Mouse (Mus musculus) limb, embryonic 14.5 days (tissue): ENCODE measurements at regions not wholly inside any gene's neighbourhood (a gene's known extent, or its start where the extent isn't known, plus 50 kb on each side); places are given as distances from the start of the nearest gene placed in this dataset.

ENCODE experiments used
- ATAC-seq: fragments of 200-750 bp; cut with Nextera tagmentation; 2 replicates; pipeline ENCODE4 v1.8.0; 2017; ENCODE audit warnings: low read depth, moderate number of reproducible peaks, moderate TSS enrichment; ENCODE audit not compliant: low FRiP score
- DNase-seq: peaks from one replicate; pipeline ENCODE4 v3.0.0-alpha.2; 2015; ENCODE audit warnings: low spot score
- H3K27ac ChIP-seq: fragments of 300-500 bp; sonication (generic); replicated peaks from 2 replicates; pipeline ENCODE4 v1.5.1; 2014; ENCODE audit warnings: low read depth, mild to moderate bottlenecking, low read length, moderate library complexity, mixed read lengths
- H3K27me3 ChIP-seq: fragments of 300-500 bp; sonication (generic); 2 replicates; pipeline ENCODE4 v1.6.1; 2014; ENCODE audit warnings: low read length, mixed read lengths; ENCODE audit not compliant: control insufficient read depth, insufficient read depth
- H3K36me3 ChIP-seq: fragments of 300-500 bp; sonication (generic); 2 replicates; pipeline ENCODE4 v1.6.1; 2014; ENCODE audit warnings: mild to moderate bottlenecking, low read length, moderate library complexity, mixed read lengths; ENCODE audit not compliant: control insufficient read depth, insufficient read depth
- H3K4me1 ChIP-seq: fragments of 300-500 bp; sonication (generic); 2 replicates; pipeline ENCODE4 v1.6.1; 2014; ENCODE audit warnings: antibody characterized with exemption, low read length, mixed read lengths; ENCODE audit not compliant: control insufficient read depth, insufficient read depth
- H3K4me2 ChIP-seq: fragments of 300-500 bp; sonication (generic); replicated peaks from 2 replicates; pipeline ENCODE4 v1.6.1; 2014; ENCODE audit warnings: low read depth, mild to moderate bottlenecking, low read length, moderate library complexity; ENCODE audit not compliant: severe bottlenecking
- H3K4me3 ChIP-seq: fragments of 300-500 bp; sonication (generic); replicated peaks from 2 replicates; pipeline ENCODE4 v1.5.1; 2014; ENCODE audit warnings: low read length
- H3K9ac ChIP-seq: fragments of 300-500 bp; sonication (generic); 2 replicates; pipeline ENCODE4 v1.6.1; 2014; ENCODE audit warnings: mild to moderate bottlenecking, low read depth, low read length, moderate library complexity; ENCODE audit not compliant: severe bottlenecking
- H3K9me3 ChIP-seq: fragments of 300-500 bp; sonication (generic); 2 replicates; pipeline ENCODE4 v1.6.1; 2016; ENCODE audit warnings: low read length; ENCODE audit not compliant: control insufficient read depth
- POLR2A ChIP-seq: fragments of 200-500 bp; IDR thresholded peaks from 2 replicates; pipeline ENCODE4 v1.8.0; 2012; ENCODE audit warnings: inconsistent platforms, mild to moderate bottlenecking, moderate library complexity, borderline replicate concordance; ENCODE audit not compliant: insufficient read depth, insufficient read length; ENCODE audit errors: extremely low read depth
- WGBS: fragments of 180-500 bp; shearing (Covaris S2); extraction: QIAGEN DNeasy Blood & Tissue Kit; methylation state at CpG from one replicate; pipeline ENCODE4 v1.1.7; 2014; 5-methylcytosine and 5-hydroxymethylcytosine counted together

DNA sequence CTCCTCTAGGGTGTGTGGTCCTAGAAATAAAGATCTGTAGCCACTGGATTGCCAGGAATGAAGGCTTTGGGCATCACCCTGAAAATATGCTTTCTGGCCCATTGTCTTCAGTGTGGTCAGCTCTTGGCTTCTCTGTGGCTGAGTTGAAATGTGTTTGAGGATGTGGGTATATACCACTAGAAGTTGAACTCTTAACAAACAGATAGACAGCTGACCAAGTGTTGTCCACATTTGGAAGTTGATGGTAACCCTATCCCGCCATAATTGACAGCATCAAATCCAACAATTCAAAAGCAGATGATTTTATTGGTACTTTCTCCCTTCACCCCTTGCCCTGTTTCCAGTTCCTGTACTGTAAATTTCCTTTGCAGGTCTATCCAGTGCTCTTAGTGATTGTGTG lies 448.7 kb downstream of the Fgf9 start:
- Histone ChIP-seq H3K36me3 (no peaks in the 10 kb centered on the region), H3K9me3 (no peaks in the 10 kb centered on the region), H3K4me3 (no peak overlapping the region), H3K4me1 (no peaks in the 10 kb centered on the region), H3K27me3 (no peaks in the 10 kb centered on the region), H3K4me2 (no peak overlapping the region), H3K9ac (no peak overlapping the region), H3K27ac (no peak overlapping the region)
- 72% methylated on average over 1 of the region's 1 CpGs for WGBS
- no peak for ATAC-seq
- TF ChIP-seq POLR2A, result no peak
- no peak for DNase-seq

DNA sequence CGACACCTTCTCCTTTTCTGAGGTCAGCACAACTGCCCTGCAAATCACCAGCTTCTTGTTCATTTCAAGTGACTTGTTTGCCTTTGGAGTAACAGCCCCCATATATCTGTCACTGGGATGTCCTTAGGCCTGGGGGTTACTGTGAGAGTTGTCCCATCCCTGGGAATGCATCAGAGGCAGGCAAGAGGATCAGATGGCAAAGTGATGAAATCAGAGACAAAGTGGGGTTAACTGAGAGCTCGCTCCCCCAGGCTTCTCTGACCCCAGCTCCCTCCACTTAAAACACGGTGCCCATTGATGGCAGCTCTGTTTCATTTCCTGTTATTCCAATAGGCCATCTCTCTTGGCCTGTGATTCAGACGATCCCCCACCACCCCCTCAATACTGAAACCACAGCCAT lies 446.2 kb downstream of the Fgf9 start:
- Histone ChIP-seq H3K4me2 (no peak overlapping the region), H3K4me3 (no peak overlapping the region), H3K36me3 (no peaks in the 10 kb centered on the region), H3K27ac (no peak overlapping the region), H3K27me3 (no peaks in the 10 kb centered on the region), H3K9me3 (no peaks in the 10 kb centered on the region), H3K9ac (no peak overlapping the region), H3K4me1 (peaks cover 2% of the 10 kb centered on the region; the same call in 1 of the 2 replicates)
- TF ChIP-seq POLR2A, result no peak
- ATAC-seq (no peak), DNase-seq (no peak)
- 14% methylated on average over 4 of the region's 4 CpGs for WGBS

DNA sequence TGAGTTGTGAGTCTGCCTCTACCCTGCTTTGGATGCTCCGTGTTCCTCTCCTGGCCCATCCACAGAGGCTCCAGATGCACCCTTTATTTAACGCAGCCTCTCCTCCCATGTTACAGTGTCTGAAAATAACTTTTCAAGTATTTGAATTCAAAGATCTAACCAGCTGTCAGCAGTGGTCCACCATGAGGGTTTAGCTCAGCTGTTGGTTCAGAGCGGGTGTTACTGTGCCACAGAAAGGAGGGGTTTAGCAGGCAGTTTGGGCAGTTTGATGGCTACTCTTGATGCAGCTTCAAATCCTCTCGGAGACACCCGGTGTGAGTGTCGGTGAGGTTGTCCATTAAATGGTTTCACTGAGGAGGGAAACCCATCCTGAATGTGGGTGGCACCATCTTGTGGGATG lies 441.8 kb downstream of the Fgf9 start:
- Histone ChIP-seq H3K36me3 (no peaks in the 10 kb centered on the region), H3K4me1 (peaks cover 9% of the 10 kb centered on the region; the same call in 1 of the 2 replicates), H3K4me2 (no peak overlapping the region), H3K27me3 (no peaks in the 10 kb centered on the region), H3K4me3 (no peak overlapping the region), H3K9ac (no peak overlapping the region), H3K9me3 (no peaks in the 10 kb centered on the region), H3K27ac (no peak overlapping the region)
- DNase-seq (no peak), ATAC-seq (no peak)
- no peak for TF ChIP-seq POLR2A
- 84% methylated on average over 6 of the region's 6 CpGs for WGBS

DNA sequence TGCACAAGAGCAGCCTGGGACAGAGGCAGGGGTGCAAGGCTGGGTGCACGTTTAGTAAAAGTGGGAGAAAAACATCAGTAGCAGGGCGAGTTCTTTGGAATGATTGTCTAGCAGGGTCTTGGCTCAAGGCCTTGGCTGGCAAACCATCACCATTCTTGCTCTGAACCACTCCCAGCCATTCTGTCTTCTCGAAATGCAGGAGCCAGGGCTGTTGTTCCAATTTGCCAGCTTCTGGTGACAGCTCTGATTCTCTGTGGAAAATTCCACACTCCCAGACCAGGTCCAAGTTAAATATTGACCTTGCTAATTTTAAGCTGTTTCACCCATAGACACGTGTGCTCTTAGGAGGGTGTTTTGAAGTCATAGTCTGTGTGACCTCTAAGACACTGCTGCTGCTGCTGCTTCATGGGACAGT lies 441.2 kb downstream of the Fgf9 start:
- H3K4me1 ChIP-seq, result peaks cover 11% of the 10 kb centered on the region; the same call in 1 of the 2 replicates
- H3K36me3 ChIP-seq, result no peaks in the 10 kb centered on the region
- no peak for TF ChIP-seq POLR2A
- H3K27me3 ChIP-seq, result no peaks in the 10 kb centered on the region
- 69% methylated on average over 4 of the region's 4 CpGs for WGBS
- no peak overlapping the region for H3K9ac ChIP-seq
- no peaks in the 10 kb centered on the region for H3K9me3 ChIP-seq
- ATAC-seq (no peak), DNase-seq (no peak)
- no peak overlapping the region for H3K4me2 ChIP-seq
- H3K4me3 ChIP-seq, result no peak overlapping the region
- H3K27ac ChIP-seq, result no peak overlapping the region

DNA sequence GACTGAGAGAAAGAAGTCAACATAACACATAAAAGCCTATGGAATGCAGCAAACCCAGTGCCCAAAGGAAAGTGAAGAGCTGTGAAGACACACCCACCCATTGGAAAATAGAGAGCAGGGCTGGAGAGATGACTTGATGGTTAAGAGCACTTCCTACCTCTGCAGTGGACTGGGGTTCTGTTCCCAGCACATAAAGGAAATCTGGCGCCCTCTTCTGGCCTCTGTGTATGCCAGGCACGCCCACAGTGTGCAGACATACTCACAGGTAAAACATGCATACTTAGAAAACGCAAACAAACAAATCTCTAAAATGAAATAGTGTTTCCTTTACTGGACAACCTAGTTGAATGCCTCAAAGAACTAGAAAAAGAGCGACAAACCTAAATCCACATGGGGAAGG lies 440.4 kb downstream of the Fgf9 start:
- no peak for TF ChIP-seq POLR2A
- Histone ChIP-seq H3K27me3 (no peaks in the 10 kb centered on the region), H3K27ac (no peak overlapping the region), H3K9ac (no peak overlapping the region), H3K36me3 (no peaks in the 10 kb centered on the region), H3K9me3 (no peaks in the 10 kb centered on the region), H3K4me3 (no peak overlapping the region), H3K4me2 (no peak overlapping the region), H3K4me1 (peaks cover 11% of the 10 kb centered on the region; the same call in 1 of the 2 replicates)
- DNase-seq, result no peak
- no peak for ATAC-seq
- WGBS, result 75% methylated on average over 4 of the region's 4 CpGs

DNA sequence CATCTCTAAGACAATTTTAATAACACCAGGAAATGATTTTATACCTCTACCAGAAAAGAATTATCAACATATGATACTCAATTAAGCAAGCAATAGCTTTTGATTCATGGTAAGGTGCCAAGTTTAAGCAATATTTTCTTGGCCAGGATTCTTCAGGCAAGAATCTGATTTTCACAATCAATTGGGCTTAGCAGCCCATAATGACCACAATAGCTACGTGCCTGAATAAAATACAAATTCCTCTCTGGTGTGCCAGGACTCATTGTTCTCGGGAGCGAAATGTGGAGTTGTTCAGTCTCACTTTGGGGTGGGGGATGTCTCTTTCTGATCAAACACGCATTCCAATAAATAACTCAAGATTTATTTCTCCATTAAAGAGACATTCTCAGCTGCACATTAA lies 438.8 kb downstream of the Fgf9 start:
- H3K4me1 ChIP-seq, result peaks cover 11% of the 10 kb centered on the region; the same call in 1 of the 2 replicates
- ATAC-seq (no peak), DNase-seq (no peak)
- no peak overlapping the region for H3K4me2 ChIP-seq
- no peak for TF ChIP-seq POLR2A
- H3K36me3 ChIP-seq, result no peaks in the 10 kb centered on the region
- WGBS, result 54% methylated on average over 4 of the region's 4 CpGs
- H3K27me3 ChIP-seq, result no peaks in the 10 kb centered on the region
- H3K9me3 ChIP-seq, result no peaks in the 10 kb centered on the region
- H3K4me3 ChIP-seq, result no peak overlapping the region
- no peak overlapping the region for H3K27ac ChIP-seq
- no peak overlapping the region for H3K9ac ChIP-seq
